Mouse (Mus musculus): ENCODE results near the gene H2-Q1.
"Not testable (repeated sequence)": the region's sequence is repeated elsewhere in the genome, so short reads cannot be mapped to it uniquely, and the experiment has no call there.

DNA sequence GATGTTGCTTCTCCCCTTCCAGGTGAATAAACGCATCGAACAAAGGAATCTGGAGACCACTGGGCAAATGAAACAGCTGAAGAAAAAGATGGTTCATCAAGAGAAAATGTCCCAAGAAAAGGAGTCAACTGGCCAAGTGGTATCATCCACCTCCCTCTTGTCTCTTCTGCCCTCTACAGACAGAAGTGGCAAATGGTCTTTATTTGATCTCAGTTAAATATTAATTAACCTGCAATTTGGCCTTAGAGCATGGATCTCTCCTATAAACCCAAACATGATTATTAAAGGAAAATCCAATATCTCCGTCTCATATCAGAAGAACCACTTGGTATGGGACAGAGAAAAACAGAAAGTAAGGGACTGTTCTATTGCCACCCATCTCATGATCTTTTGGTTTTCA is 9.5 kb downstream of the H2-Q1 start:
- not testable (repeated sequence) for TF ChIP-seq POLR2A (IDR thresholded peaks at IDR 0.05; ENCODE audit: borderline replicate concordance, low read depth, low read length); CTCF (IDR thresholded peaks at IDR 0.05; ENCODE audit: low read depth, low read length)

Measured in bone marrow macrophage, adult 2 months (primary cell).